Mouse (Mus musculus) erythroblast, embryonic 14.5 days (primary cell): ENCODE results near the gene Cluh.

Experiments
- GATA1 ChIP-seq: IDR thresholded peaks from 2 replicates; pipeline ENCODE4 v1.6.1; 2012; ENCODE audit warnings: low read length, inconsistent platforms, mixed read lengths
- TAL1 ChIP-seq: IDR thresholded peaks from 3 replicates; pipeline ENCODE4 v1.6.1; 2012; ENCODE audit warnings: low read length, inconsistent platforms, mixed read lengths

GRCm38 (mm10) chr11:74623693-74624092 is 25.6 kb upstream of the Cluh start:
- TF ChIP-seq GATA1, result no peak
- TF ChIP-seq TAL1, result no peak
